Mouse (Mus musculus) 3T3-L1 (cell line): ENCODE data around the gene Lpxn.

ENCODE experiments used
- DNase-seq: peaks from one replicate; pipeline ENCODE4 v3.0.0-alpha.2; 2015; ENCODE audit warnings: low read depth, low spot score

Lpxn gene

GRCm38 (mm10) chr19:12804237-12804636 is 8.2 kb downstream of the Lpxn start:
- DNase-seq, result no peak

GRCm38 (mm10) chr19:12805730-12806129 is 9.7 kb downstream of the Lpxn start:
- DNase-seq, result peak; percentile 88

GRCm38 (mm10) chr19:12806214-12806613 is 10.2 kb downstream of the Lpxn start:
- peak; percentile 60 for DNase-seq

- DNase-seq, result no peak
Observed at GRCm38 (mm10) chr19:12812644-12813364, 16.8 kb downstream of the Lpxn start.

- no peak for DNase-seq
Observed at GRCm38 (mm10) chr19:12813883-12814282, 17.9 kb downstream of the Lpxn start.

GRCm38 (mm10) chr19:12818507-12818906 is 22.5 kb downstream of the Lpxn start:
- DNase-seq, result no peak

GRCm38 (mm10) chr19:12820383-12820782 is 24.4 kb downstream of the Lpxn start:
- peak; percentile 81 for DNase-seq

- DNase-seq, result peak; percentile 47
Observed at GRCm38 (mm10) chr19:12824549-12824948, 28.6 kb downstream of the Lpxn start.

GRCm38 (mm10) chr19:12830823-12831430 is 34.9 kb downstream of the Lpxn start:
- no peak for DNase-seq

- no peak for DNase-seq
Observed at GRCm38 (mm10) chr19:12831559-12831958, 35.6 kb downstream of the Lpxn start.

GRCm38 (mm10) chr19:12833625-12834024 is 37.6 kb downstream of the Lpxn start:
- DNase-seq, result peak; percentile 96

GRCm38 (mm10) chr19:12838507-12838906 is 42.5 kb downstream of the Lpxn start:
- DNase-seq, result no peak

GRCm38 (mm10) chr19:12846382-12846781 is 50.4 kb downstream of the Lpxn start, which contains the start of gene Gm5244:
Gm5244 (plus strand) TSS chr19:12846682.
- DNase-seq, result no peak

- DNase-seq, result no peak
Observed at GRCm38 (mm10) chr19:12856983-12857382, 61.0 kb downstream of the Lpxn start, which contains the start of gene Olfr1444. Olfr1444 (plus strand) TSS chr19:12857283.
